Mouse (Mus musculus): ENCODE measurements around the gene Gm13723. TPM values are rescaled to one million over a fixed set of nuclear protein-coding genes. Genes with fewer than 3 reads are reported as not detected.

Gm13723 gene
- not detected for total RNA-seq (2021)
- long read RNA-seq, experiment 1 = 0 reads
- long read RNA-seq, experiment 2 = 0 reads

DNA sequence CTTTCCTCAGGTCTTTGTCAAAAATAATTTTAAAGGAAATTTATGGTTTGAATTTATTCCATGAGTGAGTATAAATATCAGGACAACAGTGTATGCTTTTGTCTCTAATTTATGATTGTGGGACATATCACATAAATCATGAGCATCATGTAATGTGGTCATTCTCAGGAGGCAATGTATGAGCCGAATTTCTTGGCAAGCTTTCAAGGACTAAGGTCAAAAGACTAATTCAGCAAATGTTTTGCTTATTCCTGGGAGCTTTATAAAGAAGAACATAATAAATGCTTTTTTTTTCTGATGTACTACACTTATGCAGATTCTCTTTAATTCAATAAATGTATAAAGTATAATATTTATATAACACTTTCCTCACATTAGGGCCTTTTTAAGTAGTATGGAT is at the start of gene Gm13723:
Gene Gm13723, minus strand, starts transcription at position 101 of the 400 bp plus-strand sequence.
- DNase-seq (ENCODE audit: low spot score in 2 of 2) = no peak

GRCm38 (mm10) chr2:86905647-86906046 is 31.0 kb upstream of the Gm13723 start:
- DNase-seq (ENCODE audit: low spot score in 2 of 2) = no peak

GRCm38 (mm10) chr2:86892116-86892515 is 17.5 kb upstream of the Gm13723 start, which contains the start of gene Olfr1097:
TSS of gene Olfr1097 (minus strand) at chr2:86892216.
- DNase-seq (ENCODE audit: low spot score in 2 of 2) = no peak

DNA sequence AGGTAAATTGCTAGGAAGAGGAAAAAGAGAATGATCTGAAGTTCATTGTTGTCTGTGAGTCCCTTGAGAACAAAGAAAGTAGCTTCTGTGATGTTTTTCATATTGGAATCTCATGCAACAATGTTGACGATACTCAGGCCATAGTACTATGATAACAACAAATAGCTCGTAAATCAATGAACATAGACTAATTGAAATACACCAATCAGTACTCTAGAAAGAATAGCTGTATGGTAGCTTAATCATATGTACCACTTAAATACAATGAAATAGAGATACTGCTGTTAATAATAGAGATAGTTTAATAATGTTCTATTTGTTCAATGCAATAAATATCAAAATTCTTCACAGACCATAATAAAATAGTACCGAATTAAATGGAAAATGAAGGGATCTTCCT is 23.0 kb downstream of the Gm13723 start, which contains the start of gene Olfr1095:
Gene Olfr1095, minus strand, starts transcription at position 101 of the 400 bp plus-strand sequence.
- no peak for DNase-seq (ENCODE audit: low spot score in 2 of 2)

DNA sequence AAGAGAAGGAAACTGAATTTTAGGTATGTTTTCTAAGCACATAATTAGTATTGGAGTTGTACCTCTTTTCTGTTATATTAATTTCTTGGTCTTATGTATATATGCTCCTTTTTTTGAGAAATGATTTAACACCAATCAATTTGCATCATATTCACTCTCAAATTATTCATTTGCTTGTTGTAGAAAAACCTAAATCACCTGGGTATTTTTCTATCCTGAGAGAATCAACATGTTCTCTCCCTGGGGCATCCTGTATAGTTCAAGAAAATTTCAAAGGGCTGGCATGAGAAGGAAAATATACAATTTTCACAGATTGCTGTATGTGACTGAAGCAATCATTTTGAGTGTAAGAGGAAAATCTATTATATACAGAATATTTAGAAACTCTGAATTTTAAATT is 50.2 kb downstream of the Gm13723 start, which contains the start of gene Olfr1094:
Gene Olfr1094, plus strand, starts transcription at position 301 of the 400 bp plus-strand sequence.
- no peak for DNase-seq (ENCODE audit: low spot score in 2 of 2)

Other genes starting within 250 kb of the Gm13723 start
- not detected for gene Olfr1084, start 235.1 kb downstream of the Gm13723 start, total RNA-seq (2021)
- gene Olfr1085, start 212.8 kb downstream of the Gm13723 start, total RNA-seq (2021) = not detected
- not detected for gene Olfr1086, start 194.7 kb downstream of the Gm13723 start, total RNA-seq (2021)
- gene Olfr1087, start 176.4 kb downstream of the Gm13723 start, total RNA-seq (2021) = not detected
- gene Olfr1089, start 141.1 kb downstream of the Gm13723 start, total RNA-seq (2021) = not detected
- not detected for gene Olfr1090, start 115.8 kb downstream of the Gm13723 start, total RNA-seq (2021)
- not detected for gene Olfr1093, start 92.3 kb downstream of the Gm13723 start, total RNA-seq (2021)
- gene Olfr141, start 64.8 kb downstream of the Gm13723 start, total RNA-seq (2021) = not detected
- gene Olfr1094, start 50.1 kb downstream of the Gm13723 start, total RNA-seq (2021) = not detected
- gene Olfr1095, start 23.1 kb downstream of the Gm13723 start, total RNA-seq (2021) = not detected
- gene Olfr1097, start 17.4 kb upstream of the Gm13723 start, total RNA-seq (2021) = not detected
- gene Olfr1098, start 49.7 kb upstream of the Gm13723 start, total RNA-seq (2021) = not detected
- not detected for gene Olfr1099, start 85.9 kb upstream of the Gm13723 start, total RNA-seq (2021)
- gene Olfr1100, start 105.2 kb upstream of the Gm13723 start, total RNA-seq (2021) = not detected
- not detected for gene Olfr1101, start 116.4 kb upstream of the Gm13723 start, total RNA-seq (2021)
- not detected for gene Olfr1102, start 123.6 kb upstream of the Gm13723 start, total RNA-seq (2021)
- gene Olfr1104, start 152.3 kb upstream of the Gm13723 start, total RNA-seq (2021) = not detected
- not detected for gene Olfr1105, start 161.7 kb upstream of the Gm13723 start, total RNA-seq (2021)
- not detected for gene Olfr1106, start 177.5 kb upstream of the Gm13723 start, total RNA-seq (2021)
- not detected for gene Olfr1107, start 201.0 kb upstream of the Gm13723 start, total RNA-seq (2021)
- not detected for gene Olfr1109, start 221.2 kb upstream of the Gm13723 start, total RNA-seq (2021)
- gene Olfr259, start 239.8 kb upstream of the Gm13723 start, total RNA-seq (2021) = not detected